Mouse (Mus musculus): ENCODE measurements around the gene Sprtn.

DNA sequence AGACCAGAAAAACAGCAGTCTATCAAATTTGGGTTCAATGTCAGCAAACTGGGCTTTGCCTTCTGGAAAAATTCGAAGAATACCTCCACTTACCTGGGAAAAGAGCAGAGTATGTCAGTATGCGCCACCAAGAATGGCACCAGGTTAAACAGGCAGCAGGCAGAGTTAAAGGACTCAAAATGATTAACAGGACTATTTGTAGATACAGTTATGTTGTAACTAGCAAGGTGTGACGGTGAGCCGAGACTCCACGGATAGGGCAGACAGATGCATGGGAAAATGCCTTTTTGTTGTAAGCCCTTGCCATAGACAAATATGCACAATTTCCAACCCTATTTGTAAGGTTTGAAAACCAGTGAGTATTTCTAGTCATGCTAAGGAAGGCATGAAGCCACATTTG lies 16.4 kb downstream of the Sprtn start:
- TF ChIP-seq CTCF (IDR thresholded peaks at IDR 0.05; ENCODE audit: insufficient read depth, low read depth, low read length) (no peak), POLR2A (IDR thresholded peaks at IDR 0.05; ENCODE audit: insufficient read depth, low read depth, low read length) (no peak)

Data from olfactory bulb, adult 2 months (tissue).